Mouse (Mus musculus): ENCODE measurements around the gene Pter.

DNA sequence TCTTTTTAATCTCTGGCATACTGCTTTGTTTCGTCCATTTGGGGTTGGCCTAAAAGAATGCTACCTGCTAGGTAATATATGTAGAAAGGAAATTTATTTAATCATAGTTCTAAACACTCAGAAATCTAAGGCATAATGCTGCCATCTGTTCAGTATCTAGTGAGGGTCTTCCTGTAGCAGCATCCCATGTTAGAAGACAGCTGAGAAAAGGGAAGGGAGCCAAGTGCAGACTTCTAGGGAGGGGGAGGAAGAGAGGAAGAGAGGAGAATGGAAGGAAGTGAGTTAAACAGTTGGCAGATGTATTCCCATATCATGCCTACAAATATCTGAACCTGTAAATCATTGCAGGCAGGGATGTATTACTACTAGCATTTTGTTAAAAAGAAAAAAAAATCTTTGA is 95.0 kb downstream of the Pter start:
- no peak for TF ChIP-seq CTCF (IDR thresholded peaks at IDR 0.05; ENCODE audit: low read depth)
- TF ChIP-seq EP300 (IDR thresholded peaks at IDR 0.05; ENCODE audit: low read depth) = no peak
